Mouse (Mus musculus): Measurements from ENCODE around the gene Lrrc20. TPM values are rescaled to one million over a fixed set of nuclear protein-coding genes. Genes with fewer than 3 reads are reported as not detected.

Lrrc20 gene
- 10.2 and 12.4 TPM in 2 replicates for polyA plus RNA-seq (2015; fragmentation: Nextera tagmentation; extraction: Ambion mirVana)

DNA sequence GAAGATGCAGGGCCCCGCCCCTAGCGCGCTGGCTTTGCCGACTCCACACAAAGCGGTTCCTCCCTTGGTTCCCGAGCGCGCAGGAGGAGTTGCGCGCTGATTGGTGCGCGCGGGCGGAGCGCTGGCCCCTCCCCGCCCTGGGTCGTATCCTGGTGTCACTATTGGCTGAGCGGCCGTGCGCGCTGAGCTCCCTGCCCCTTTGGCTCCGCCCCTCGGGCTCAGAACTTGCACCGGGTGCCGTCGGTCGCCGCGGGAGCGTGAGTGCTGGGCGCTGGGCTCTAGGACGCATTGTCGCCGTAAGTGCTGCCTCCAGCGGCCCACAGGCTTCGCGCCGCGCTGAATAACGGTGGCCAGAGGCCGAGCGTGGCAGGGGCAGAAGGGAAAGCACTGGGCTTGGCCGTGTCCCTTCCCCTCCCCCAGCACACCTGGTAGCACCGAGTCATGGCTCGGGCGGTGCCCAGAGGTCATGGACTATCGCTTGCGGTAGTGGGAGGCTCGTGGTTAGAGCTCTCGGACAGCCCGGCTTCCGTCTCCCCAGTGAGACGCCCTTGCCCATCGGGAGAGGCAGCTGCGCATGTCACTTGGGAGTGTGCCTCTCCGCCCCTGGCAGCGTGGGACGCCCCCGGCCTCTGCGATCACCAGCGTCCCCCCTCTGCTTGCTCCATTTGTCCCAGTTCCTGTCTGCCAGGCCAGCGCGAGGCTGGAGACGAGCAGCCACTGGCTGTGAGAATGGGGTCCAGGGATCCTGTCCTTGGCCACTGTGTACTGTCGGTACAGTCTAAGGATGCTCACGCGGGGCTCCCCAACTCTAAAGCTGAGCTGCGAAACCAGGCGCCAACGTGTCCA lies at the start of gene Lrrc20:
Gene Lrrc20, plus strand, starts transcription at position 208 of the 846 bp plus-strand sequence.
- Histone ChIP-seq H3K27me3 (no peaks in the 10 kb centered on the region), H3K27ac (peak within 1 kb of the TSS; percentile 56), H3K36me3 (no peaks in the 10 kb centered on the region), H3K4me1 (peaks cover 12% of the 10 kb centered on the region), H3K9ac (peak within 1 kb of the TSS; percentile 75), H3K9me3 (no peaks in the 10 kb centered on the region), H3K4me2 (peak within 1 kb of the TSS; percentile 98), H3K4me3 (peak within 1 kb of the TSS; percentile 70)
- under 1% methylated on average over 70 of the region's 70 CpGs for WGBS
- ATAC-seq (ENCODE audit: insufficient number of reproducible peaks, insufficient read depth, low FRiP score, low TSS enrichment, low read depth), result peak; percentile 97

DNA sequence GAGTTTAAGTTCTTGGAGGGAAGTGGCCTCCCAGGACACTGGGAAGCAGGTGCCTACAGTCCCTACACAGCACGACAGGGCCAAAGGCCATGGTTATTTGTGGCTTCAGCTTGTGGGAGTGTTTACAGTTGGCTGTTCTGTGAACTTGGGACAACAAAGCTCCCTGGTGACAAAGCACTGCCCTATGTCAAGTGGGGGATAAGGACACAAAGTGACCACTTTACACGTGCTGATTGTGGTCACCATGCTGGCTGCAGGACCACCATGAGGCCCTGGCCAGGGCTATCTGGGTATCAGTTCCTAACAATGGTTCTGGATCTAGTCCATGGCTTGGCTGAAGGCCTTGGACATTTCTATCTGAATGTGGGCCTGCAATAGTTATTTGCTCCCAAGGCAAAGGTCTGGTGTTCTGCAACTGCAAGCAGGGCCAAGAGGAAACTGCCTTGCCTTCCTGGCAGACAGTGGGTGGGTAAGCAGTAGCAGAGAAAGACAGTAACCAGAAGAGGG lies 49.3 kb upstream of the Lrrc20 start:
- peaks cover 21% of the 10 kb centered on the region for H3K36me3 ChIP-seq
- H3K9ac ChIP-seq, result no peak overlapping the region
- 0 out of 2 replicates have a peak, but pooled peaks cover under 1% of the 10 kb centered on the region for H3K27me3 ChIP-seq
- peaks cover 12% of the 10 kb centered on the region for H3K4me1 ChIP-seq
- no peak overlapping the region for H3K27ac ChIP-seq
- 70% methylated on average over 2 of the region's 2 CpGs for WGBS
- H3K9me3 ChIP-seq, result no peaks in the 10 kb centered on the region
- no peak overlapping the region for H3K4me3 ChIP-seq
- H3K4me2 ChIP-seq, result no peak overlapping the region
- no peak for ATAC-seq (ENCODE audit: insufficient number of reproducible peaks, insufficient read depth, low FRiP score, low TSS enrichment, low read depth)

DNA sequence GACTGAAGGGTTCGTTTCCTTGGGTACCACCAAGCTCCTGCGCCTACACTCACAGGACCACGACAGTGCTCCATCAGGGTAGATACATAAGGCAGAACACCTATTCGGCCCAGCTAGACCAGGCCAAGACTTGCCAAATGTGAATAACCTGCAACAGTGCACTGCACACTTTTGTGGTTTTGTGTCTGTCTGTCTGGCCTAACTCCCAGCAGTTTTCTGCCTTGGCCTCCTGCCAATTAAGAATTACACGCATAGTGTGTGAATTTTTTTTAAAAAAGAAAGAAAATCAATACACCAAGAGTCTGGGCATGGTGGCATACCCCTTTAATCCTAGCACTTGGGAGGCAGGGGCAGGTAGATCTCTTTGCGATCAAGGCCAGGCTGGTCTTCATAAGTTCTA lies 47.6 kb upstream of the Lrrc20 start:
- no peak for ATAC-seq (ENCODE audit: insufficient number of reproducible peaks, insufficient read depth, low FRiP score, low TSS enrichment, low read depth)
- WGBS, result 84% methylated on average over 6 of the region's 6 CpGs

DNA sequence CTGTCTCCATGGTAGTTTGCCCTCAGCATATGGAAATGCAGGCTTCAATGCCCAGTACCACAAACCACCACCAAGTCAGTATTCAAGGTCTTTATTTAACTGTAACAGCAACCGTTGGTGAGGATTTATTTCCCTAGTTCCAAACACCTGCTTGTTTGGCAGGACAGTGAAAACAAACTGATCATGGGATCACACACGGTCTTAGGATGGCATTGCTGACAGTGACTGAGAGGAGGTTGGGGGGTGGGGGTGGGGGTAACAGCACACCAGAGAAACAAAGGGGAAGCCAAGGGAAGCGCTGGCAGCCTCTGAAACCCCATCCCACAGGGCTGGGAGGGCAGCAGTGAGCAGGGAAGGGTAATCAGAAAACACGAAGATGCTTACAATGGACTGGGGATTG lies 47.2 kb upstream of the Lrrc20 start:
- Histone ChIP-seq H3K9ac (no peak overlapping the region), H3K27me3 (no peaks in the 10 kb centered on the region), H3K27ac (no peak overlapping the region), H3K4me2 (no peak overlapping the region), H3K4me3 (no peak overlapping the region), H3K36me3 (peaks cover 36% of the 10 kb centered on the region), H3K9me3 (no peaks in the 10 kb centered on the region), H3K4me1 (peaks cover 12% of the 10 kb centered on the region)
- WGBS, result 56% methylated on average over 4 of the region's 4 CpGs
- no peak for ATAC-seq (ENCODE audit: insufficient number of reproducible peaks, insufficient read depth, low FRiP score, low TSS enrichment, low read depth)

More for the DNA sequence above, 47.6 kb upstream of the Lrrc20 start:
- no peak overlapping the region for H3K27ac ChIP-seq
- no peaks in the 10 kb centered on the region for H3K27me3 ChIP-seq
- H3K9me3 ChIP-seq, result no peaks in the 10 kb centered on the region
- H3K9ac ChIP-seq, result no peak overlapping the region
- no peak overlapping the region for H3K4me2 ChIP-seq
- H3K36me3 ChIP-seq, result peaks cover 32% of the 10 kb centered on the region
- H3K4me1 ChIP-seq, result peaks cover 12% of the 10 kb centered on the region
- no peak overlapping the region for H3K4me3 ChIP-seq

DNA sequence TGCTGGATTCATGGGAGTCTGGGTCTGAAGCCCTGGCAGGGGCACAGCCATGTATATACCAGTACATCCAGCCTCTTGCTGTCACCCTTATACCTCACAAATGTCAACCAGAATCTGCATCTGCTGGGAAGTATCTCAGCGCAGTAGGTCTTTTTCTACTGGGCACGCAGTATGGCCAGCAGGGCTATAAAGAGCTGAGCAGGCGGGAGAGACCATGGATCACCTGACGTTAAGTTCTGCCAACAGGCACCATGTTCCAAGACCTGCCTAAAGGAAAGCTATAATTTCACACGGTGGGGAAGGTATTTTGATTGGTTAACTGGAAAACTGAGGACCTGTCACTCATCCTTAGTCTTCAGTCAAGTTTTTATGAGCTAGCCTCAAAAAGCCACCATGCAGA lies 46.6 kb upstream of the Lrrc20 start:
- Histone ChIP-seq H3K4me2 (no peak overlapping the region), H3K27ac (no peak overlapping the region), H3K9me3 (no peaks in the 10 kb centered on the region), H3K9ac (no peak overlapping the region), H3K4me3 (no peak overlapping the region), H3K27me3 (no peaks in the 10 kb centered on the region), H3K36me3 (peaks cover 43% of the 10 kb centered on the region), H3K4me1 (peaks cover 11% of the 10 kb centered on the region)
- 87% methylated on average over 5 of the region's 5 CpGs for WGBS
- ATAC-seq (ENCODE audit: insufficient number of reproducible peaks, insufficient read depth, low FRiP score, low TSS enrichment, low read depth), result no peak

DNA sequence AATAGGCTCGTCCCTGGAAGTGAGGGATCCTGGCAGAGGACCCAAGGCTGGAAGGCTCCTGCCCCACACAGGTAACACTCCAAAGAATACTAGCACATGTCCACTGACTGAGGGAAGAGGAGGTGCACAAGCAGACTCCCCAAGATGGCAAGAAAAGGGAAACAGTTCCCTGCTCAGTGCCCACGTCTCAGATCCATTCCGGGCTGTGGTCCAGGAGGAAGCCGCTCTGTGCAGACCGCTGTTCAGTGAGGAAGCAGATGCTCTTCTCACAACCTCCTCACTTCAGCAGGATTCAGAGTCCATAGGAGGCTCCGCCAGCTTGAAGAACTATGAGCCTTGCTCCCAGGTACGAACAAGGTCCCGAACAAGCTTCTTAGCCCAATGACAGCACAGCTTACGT lies 44.2 kb upstream of the Lrrc20 start:
- Histone ChIP-seq H3K4me2 (no peak overlapping the region), H3K4me3 (no peak overlapping the region), H3K27ac (no peak overlapping the region), H3K27me3 (no peaks in the 10 kb centered on the region), H3K36me3 (peaks cover 56% of the 10 kb centered on the region), H3K4me1 (no peaks in the 10 kb centered on the region; the same call in 1 of the 2 replicates), H3K9me3 (no peaks in the 10 kb centered on the region), H3K9ac (no peak overlapping the region)
- ATAC-seq (ENCODE audit: insufficient number of reproducible peaks, insufficient read depth, low FRiP score, low TSS enrichment, low read depth), result no peak
- WGBS, result 88% methylated on average over 9 of the region's 9 CpGs

DNA sequence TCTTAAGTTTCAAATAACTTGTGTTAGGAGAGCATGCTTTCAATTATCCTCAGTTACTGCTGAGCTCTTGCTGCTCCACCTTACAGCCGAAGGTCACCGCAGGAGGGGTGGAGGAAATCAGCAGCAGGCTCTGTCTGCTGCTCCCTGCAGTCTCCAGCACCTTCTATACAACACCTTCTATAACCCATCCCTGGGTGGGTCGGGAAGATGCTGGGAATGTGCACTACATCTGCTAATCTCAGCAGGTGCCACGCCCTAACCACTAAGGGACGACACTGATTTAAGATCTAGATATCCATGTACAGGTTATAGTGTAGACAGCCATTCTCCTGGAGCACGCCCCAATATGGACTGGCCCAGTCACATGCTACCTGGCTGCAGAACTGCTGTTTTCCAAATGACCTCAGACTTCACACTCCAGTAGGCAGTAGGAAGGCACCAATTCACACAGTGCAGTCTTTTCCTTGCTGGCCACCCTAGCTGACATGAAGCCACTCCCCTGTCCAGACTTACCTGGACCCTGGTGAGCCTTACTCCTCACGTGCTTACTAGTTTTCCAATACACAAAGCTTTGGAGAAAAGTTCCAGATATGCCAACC lies 35.3 kb upstream of the Lrrc20 start:
- Histone ChIP-seq H3K27ac (no peak overlapping the region), H3K4me2 (no peak overlapping the region), H3K27me3 (no peaks in the 10 kb centered on the region), H3K4me1 (peaks cover 32% of the 10 kb centered on the region), H3K4me3 (no peak overlapping the region), H3K9me3 (no peaks in the 10 kb centered on the region), H3K9ac (no peak overlapping the region), H3K36me3 (peaks cover 7% of the 10 kb centered on the region)
- WGBS, result 78% methylated on average over 7 of the region's 7 CpGs
- no peak for ATAC-seq (ENCODE audit: insufficient number of reproducible peaks, insufficient read depth, low FRiP score, low TSS enrichment, low read depth)

DNA sequence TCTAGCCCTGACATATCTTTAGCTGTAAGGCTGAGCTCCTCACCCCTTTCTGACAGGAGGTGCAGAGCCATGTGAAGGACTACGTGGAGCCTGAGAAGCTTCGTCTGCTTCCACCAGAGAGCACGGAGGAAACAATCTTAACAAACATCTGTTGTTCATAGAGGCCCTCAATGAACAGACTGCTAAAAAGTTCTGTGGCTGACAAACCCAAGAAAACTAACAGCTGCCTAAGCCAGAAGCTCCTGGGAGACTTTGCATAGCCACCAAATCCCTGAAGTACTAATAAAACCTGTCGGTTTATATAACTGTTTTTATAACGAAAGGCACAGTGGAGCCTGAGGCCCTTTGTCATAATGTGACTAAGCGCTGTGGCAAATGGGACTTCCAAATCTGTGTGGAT lies 32.1 kb upstream of the Lrrc20 start:
- no peak overlapping the region for H3K9ac ChIP-seq
- H3K4me2 ChIP-seq, result no peak overlapping the region

DNA sequence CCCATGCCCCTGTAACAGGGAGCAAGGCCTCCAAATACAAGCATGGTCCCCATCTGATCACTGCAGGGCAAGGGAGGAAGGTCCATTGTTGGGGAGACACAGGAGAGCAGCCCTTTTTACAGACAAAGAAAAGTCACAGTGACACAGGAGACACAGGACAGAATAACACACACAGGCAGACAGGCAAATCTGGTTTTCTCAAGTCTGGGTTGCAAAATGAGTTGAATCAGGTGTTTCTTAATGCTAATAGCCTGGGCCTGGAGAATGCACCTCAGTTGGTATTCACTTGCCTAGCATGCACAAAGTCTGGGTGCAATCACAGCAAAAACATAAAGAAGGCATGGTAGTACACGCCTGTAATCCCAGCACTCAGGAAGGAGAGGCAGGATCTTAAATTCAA lies 31.7 kb upstream of the Lrrc20 start:
- Histone ChIP-seq H3K9me3 (no peaks in the 10 kb centered on the region), H3K27me3 (no peaks in the 10 kb centered on the region), H3K4me2 (no peak overlapping the region), H3K27ac (peak overlapping the region; percentile 53), H3K36me3 (peaks cover 6% of the 10 kb centered on the region), H3K4me1 (peaks cover 63% of the 10 kb centered on the region), H3K4me3 (no peak overlapping the region), H3K9ac (no peak overlapping the region)
- no peak for ATAC-seq (ENCODE audit: insufficient number of reproducible peaks, insufficient read depth, low FRiP score, low TSS enrichment, low read depth)
- WGBS, result 53% methylated on average over 1 of the region's 1 CpGs

More for the DNA sequence above, 32.1 kb upstream of the Lrrc20 start:
- no peak for ATAC-seq (ENCODE audit: insufficient number of reproducible peaks, insufficient read depth, low FRiP score, low TSS enrichment, low read depth)
- Histone ChIP-seq H3K27ac (peak overlapping the region; percentile 53), H3K27me3 (no peaks in the 10 kb centered on the region), H3K36me3 (peaks cover 6% of the 10 kb centered on the region), H3K9me3 (no peaks in the 10 kb centered on the region), H3K4me3 (no peak overlapping the region), H3K4me1 (peaks cover 58% of the 10 kb centered on the region)
- WGBS, result 33% methylated on average over 6 of the region's 6 CpGs

DNA sequence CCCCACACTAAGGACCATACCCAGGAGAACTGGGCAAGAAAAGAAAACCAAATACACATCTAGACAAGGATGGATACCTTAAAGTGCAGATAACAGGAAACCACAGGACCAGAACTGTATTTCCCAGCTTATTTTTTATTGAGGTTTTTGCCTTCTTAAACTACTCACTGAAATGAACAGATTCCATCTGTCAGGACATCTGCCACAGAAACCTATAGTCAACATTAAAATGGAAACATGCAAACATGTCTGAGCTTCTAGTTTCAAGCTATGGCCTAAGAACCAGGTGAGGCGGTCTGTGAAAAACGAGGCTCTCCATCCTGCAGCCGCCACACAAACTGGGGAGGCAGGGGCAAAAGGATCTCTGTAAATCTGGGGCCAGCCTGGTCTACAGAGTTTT lies 30.6 kb upstream of the Lrrc20 start:
- H3K27ac ChIP-seq, result no peak overlapping the region
- ATAC-seq (ENCODE audit: insufficient number of reproducible peaks, insufficient read depth, low FRiP score, low TSS enrichment, low read depth), result no peak

DNA sequence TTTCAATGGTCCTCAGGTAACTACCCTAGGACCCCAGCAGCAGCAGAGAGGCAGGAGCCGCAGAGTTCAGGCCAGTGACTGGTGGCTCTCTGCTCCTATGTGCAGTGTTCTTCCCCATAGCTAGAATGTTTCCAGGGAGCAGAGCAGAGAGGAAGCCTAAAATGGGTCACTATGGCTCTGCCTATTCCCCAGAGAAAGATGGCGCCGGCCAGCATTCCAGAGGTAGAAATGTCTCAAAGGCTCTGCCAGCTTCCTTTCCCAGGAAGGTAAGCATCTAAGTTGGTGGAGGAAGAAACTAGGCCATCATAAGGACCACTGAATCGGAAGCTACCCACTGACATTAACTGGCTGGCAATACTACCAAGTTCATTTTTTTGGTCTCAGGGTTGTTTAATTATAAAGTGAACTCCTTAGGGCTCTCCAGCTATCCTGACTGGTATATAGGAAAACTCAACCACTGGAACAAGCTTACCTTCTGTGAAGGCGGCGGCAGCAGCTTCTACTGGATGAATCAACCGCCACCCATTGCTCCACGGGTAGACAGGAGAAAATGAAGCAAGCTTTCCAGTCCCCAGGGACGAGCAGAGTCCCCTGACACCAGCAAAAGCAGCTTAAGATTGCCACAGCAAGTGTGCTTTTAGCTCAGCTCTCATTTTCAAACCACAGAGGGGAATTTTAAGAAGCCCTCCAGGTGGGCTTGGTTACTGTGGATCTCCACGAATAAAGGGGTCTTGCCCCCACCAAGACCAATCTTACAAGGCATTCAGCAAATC lies 27.8 kb upstream of the Lrrc20 start:
- Histone ChIP-seq H3K9me3 (no peaks in the 10 kb centered on the region), H3K27ac (no peak overlapping the region), H3K9ac (no peak overlapping the region), H3K4me3 (no peak overlapping the region), H3K27me3 (no peaks in the 10 kb centered on the region), H3K4me2 (no peak overlapping the region), H3K4me1 (peaks cover 76% of the 10 kb centered on the region), H3K36me3 (peaks cover 5% of the 10 kb centered on the region; the same call in 1 of the 2 replicates)
- ATAC-seq (ENCODE audit: insufficient number of reproducible peaks, insufficient read depth, low FRiP score, low TSS enrichment, low read depth), result no peak
- 75% methylated on average over 10 of the region's 10 CpGs for WGBS

More for the DNA sequence above, 30.6 kb upstream of the Lrrc20 start:
- H3K4me1 ChIP-seq, result peaks cover 72% of the 10 kb centered on the region
- H3K9me3 ChIP-seq, result no peaks in the 10 kb centered on the region
- H3K9ac ChIP-seq, result no peak overlapping the region
- peaks cover 11% of the 10 kb centered on the region; the same call in 1 of the 2 replicates for H3K36me3 ChIP-seq
- H3K4me2 ChIP-seq, result no peak overlapping the region
- no peaks in the 10 kb centered on the region for H3K27me3 ChIP-seq
- 82% methylated on average over 3 of the region's 3 CpGs for WGBS
- H3K4me3 ChIP-seq, result no peak overlapping the region
